Mouse (Mus musculus) right cerebral cortex, adult 2 months (tissue): ENCODE results near the gene Dnah12.
"Not testable (repeated sequence)": the region's sequence is repeated elsewhere in the genome, so short reads cannot be mapped to it uniquely, and the experiment has no call there.

Source experiments
- DNase-seq, 2 experiments: peaks; one replicate each; pipeline ENCODE4 v3.0.0; 2021 to 2022; ENCODE audit warnings: low spot score in 2 of 2

Dnah12 gene

GRCm38 (mm10) chr14:26692974-26693373 is at the start of gene Dnah12:
Gene Dnah12, plus strand, starts transcription at chr14:26693274.
- no peak for DNase-seq

DNA sequence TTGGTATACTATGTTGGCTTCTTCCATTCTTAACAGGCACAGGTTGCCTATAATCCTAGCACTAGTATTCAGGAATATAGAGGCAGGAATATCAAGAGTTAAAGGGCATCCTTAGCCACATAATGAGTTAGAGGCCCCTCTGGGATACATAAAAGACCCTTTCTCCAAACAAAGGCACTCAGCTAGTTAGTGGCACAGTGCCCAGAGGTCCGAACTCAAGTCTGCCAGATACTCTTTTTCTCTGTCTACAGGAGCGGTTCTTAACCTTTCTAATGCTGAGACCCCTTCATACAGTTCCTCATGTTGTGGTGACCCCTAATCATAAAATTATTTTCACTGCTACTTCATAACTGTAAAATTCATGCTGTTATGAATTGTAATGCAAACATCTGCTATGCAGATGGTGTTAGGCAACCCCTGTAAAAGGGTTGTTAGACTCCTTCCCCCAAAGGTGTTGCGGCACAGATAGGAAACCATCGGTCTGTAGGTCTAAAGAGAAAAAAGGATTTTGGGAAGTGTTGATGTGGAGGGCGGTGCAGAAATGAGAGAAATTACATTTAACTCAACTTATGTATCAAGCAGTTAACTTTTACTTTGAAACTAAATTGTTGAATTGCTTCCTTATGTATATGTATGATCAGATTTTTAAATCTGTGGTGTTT is 47.0 kb upstream of the Dnah12 start:
- DNase-seq = no peak

DNA sequence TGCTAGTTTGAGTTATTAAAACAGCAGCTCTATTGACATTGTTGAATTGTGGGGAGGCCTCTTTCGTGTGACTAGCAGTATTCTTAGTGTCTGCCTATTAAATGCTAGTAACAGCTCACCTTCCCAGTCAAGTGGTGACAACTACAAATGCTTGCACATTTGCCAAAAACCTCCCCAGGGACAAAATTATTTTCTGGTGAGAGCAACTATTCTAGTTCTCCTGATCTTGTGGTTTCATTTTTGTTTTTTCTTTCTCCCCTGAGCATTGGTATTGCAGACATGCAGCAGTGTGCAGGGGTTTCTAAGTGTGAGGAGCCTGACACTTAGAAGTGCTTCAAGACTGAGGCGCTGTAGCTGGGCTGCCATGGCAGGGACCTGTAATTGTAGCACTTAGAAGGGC is 45.3 kb upstream of the Dnah12 start:
- no peak for DNase-seq

DNA sequence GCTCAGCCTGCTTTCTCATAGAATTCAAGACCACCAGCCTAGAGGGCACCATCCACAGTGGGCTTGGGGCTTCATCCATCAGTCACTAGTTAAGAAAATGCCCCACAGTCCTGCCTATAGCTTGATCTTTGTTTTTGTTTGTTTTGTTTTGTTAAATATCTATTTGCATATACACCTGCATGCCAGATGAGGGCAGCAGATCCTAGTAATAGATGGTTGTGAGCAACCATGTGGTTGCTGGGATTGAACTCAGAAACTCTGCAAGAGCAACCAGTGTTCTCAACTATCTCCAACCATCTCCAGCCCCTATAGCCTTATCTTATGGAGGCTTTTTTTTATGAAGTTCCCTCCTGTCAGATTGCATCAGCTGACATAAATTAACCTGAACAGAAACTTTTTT is 41.2 kb upstream of the Dnah12 start:
- no peak for DNase-seq

DNA sequence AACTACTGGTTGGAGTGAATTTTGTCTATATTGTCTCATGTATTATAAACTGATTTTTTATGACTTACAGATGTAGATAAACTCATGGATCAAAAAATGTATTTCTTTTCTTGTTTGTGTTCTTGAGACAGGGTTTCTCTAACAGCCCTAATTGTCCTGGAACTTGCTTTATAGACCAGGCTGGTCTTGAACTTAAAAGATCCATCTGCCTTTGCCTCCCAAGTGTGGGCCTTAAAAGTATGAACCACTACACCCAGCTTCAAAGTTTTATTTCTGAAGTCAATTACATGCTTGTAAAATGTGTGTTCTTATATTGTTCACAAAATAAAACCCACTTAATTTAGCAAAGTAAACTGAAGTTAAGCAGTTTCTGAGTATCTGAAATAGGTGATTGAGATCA is 34.9 kb upstream of the Dnah12 start:
- DNase-seq = no peak

DNA sequence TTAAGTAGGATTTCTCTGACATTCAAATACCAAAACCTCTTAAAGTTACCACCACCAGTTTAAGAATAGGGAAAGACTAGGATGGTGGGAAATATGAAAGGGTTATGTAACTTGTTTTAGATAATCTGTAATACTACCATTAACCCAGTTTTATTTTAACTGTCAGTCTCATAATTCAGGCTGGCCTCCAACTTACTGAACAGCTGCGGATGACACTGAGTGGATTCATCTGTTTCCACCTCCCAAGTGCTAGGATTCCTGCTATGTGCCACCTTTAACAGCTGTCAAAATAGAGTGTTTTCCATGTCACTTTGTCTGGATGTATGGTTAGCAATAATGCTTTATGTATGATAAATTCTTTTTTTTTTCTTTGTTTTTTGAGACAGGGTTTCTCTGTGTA is 32.8 kb upstream of the Dnah12 start:
- no peak for DNase-seq

- DNase-seq = no peak
Measured at GRCm38 (mm10) chr14:26662016-26662415, 31.1 kb upstream of the Dnah12 start.

DNA sequence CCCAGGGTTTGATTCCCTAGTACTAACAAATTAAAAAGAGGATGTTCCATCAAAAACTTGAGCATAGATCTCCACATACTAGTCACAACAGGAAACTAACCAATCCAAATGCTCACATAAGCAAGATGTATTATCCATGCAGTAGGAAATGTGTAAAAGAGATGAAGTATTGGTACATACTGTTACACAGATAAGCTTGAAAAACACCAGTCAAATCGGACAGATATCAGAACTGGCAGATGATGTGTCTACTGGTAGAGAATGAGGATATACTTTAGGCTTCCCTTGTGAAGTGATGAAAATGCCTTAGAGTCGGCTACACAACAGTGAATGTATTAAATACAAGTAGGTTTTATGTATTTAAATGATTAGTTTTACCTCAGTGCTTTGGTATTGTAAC is 30.6 kb upstream of the Dnah12 start:
- DNase-seq = no peak

- no peak for DNase-seq
Measured at GRCm38 (mm10) chr14:26663851-26664250, 29.2 kb upstream of the Dnah12 start.

GRCm38 (mm10) chr14:26667991-26668370 is 25.1 kb upstream of the Dnah12 start:
- no peak for DNase-seq

DNA sequence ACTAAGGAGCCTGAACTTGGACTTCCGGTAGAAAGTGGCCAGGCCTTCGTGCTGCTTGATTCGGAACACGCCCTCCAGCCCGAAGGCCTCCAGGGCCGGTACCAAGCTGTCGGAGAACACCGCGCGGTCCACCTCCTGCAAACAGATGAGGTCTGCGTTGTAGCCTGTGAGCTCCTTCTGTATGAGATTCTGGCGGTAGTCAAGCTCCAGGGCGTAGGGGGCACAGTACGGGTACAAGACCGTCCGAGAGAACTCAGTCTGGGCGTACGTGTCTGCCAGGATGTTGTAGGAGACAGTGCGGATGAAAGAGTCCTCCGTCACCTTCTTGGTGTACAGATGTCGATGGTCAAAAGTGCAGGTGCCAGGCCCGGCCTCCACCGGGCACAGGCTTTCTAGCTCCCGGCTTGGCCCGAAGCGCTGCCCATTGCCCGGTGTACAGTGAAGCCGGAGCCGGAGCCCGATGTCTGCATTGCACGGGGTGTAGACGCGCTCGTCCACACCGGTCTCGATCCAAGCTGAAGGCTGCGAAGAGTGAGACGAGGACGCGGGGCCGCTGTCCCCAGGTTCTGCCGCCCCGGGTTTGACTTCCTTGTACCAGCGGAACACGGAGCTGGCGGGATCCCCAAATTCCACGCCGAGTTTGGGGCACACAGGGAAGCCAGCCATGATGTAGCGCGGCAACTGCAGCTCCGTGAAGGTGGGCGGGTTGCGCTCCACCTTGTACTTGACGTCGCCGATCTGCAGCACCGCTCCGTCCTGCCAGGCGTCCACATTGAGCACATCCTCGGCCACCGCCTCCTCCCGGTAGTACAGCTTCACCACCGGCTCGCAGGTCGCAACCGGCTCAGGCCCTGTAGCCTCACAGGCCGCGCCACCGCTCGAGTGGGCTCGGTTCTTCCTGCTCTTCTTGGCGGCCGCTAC is 24.4 kb upstream of the Dnah12 start:
- DNase-seq = peak; percentile 60 to 69

GRCm38 (mm10) chr14:26669292-26670073 is 23.6 kb upstream of the Dnah12 start, which contains the start of gene Pde12:
Gene Pde12, minus strand, starts transcription at chr14:26669883.
- peak; percentile 86 to 94 for DNase-seq

GRCm38 (mm10) chr14:26670964-26671363 is 22.1 kb upstream of the Dnah12 start:
- DNase-seq = no peak

DNA sequence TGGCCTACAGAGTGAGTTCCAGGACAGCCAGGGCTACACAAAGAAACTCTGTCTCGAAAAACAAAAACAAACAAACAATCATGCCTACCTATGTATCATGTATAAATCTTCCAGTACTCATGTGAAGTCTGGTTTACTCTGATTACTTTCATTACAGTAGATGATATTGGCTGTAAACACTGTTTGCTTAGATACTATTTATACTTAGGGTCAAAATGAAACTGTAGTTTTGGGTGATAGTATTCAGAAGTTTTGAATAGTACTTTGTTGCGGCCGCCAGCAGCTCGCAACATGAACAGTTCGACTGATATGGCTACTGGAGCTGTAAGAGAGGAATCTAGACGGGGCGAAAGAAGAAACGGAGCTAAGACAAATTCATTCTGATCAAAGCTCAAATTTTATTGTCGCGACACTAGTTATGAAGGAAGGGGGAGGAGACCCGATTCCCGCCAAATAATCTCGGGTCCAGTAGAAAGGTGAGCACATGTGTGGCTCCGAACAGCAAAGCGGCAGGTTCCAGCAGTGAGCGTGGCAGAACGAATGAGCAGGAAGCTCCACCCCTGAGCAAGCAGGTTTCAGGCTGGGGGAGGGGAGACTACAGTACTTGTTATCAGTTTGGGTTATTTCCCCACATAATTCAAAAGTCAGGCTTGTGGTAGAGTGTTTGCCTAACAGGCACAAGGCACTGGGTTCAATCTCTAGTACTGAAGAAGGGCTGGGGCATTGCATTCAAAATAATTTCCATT is 21.0 kb upstream of the Dnah12 start:
- DNase-seq = not testable (repeated sequence)

GRCm38 (mm10) chr14:26674476-26675169 is 18.5 kb upstream of the Dnah12 start:
- not testable (repeated sequence) for DNase-seq

GRCm38 (mm10) chr14:26675371-26675770 is 17.7 kb upstream of the Dnah12 start:
- DNase-seq = no peak

DNA sequence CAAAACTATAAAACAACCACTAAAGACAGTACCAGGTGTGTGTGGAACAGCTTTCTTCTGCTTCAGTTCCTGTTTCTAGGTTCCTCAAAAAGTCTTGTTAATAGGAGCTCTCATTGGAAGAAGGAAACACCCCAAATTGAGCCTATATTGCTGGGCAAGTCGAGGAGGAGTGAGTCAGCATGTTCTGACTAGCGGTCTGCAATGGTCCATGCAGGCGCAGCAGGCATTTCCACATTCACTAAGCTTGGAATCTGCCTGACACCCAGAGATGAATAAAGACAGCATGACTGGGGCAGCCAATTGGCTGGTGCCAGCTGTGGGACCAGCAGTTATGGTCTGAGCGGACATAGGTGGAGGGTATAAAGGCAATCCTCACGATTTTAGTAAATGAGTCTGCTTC is 17.3 kb upstream of the Dnah12 start:
- no peak for DNase-seq

DNA sequence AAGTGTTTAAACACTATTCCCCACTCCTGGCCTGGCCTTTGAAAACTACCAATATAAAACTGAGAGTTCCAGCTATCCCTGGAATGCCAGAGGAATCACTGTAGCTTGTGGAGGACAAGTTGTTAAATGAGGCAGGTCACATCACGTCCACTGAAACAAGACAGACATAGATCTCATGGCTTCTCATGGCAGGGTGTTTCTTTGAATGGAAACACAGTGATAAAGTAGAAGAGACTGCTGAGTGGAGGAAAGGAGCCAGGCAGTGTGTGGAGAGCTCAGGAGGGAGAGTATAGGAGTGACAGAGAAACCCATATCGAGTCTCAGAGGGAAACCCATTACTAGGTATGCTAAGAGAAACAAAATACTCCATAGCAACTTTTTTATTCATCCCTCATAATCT is 2.3 kb upstream of the Dnah12 start:
- no peak for DNase-seq

DNA sequence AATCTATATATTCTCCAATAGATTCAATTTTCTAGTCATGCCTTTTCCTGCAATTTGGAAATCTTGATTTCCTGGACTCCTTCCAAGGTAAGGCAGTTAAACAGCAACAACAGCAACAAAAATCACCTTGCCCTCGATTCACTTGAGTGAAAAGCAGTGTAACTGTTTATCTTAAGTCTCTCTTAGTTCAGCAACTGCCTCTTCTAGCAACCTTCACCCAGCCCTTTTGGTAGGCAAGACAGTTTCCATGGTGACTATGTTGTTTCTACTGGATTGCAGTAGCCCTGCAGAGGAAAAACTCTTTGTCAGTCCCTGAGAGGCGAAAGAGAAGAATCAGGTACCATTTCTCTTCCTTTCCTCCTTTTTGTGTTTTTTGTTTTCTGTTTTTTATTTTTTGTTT is 1.7 kb upstream of the Dnah12 start:
- no peak for DNase-seq

DNA sequence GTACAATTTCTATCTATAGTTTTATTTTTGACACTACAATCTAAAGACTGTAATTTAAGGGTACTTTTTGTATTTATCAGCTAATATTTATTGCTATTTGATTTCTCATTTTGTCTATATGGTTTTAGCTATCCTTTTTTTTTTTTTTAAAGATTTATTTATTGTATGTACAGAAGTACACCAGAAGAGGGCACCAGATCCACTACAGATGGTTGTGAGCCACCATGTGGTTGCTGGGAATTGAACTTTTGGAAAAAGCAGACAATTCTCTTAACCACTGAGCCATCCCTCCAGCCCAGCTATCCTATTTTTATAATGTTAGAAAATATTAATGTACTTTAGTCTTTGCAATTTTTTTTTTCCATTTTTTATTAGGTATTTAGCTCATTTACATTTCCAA is 4.8 kb downstream of the Dnah12 start:
- DNase-seq = no peak

- not testable (repeated sequence) for DNase-seq
Measured at GRCm38 (mm10) chr14:26705246-26705645, 12.2 kb downstream of the Dnah12 start.
